Mouse (Mus musculus) embryonic facial prominence, embryonic 12.5 days (tissue): ENCODE results near the gene Gm20821. TPM values are rescaled to one million over a fixed set of nuclear protein-coding genes. Genes with fewer than 3 reads are reported as not detected.
"Not testable (repeated sequence)": the region's sequence is repeated elsewhere in the genome, so short reads cannot be mapped to it uniquely, and the experiment has no call there.

Experiments used
- ATAC-seq: fragments of 200-750 bp; cut with Nextera tagmentation; 2 replicates; pipeline ENCODE4 v1.8.0; 2017; ENCODE audit not compliant: insufficient number of reproducible peaks, insufficient read depth, low FRiP score, low TSS enrichment
- H3K27ac ChIP-seq: fragments of 300-500 bp; sonication (generic); 2 replicates; pipeline ENCODE4 v1.5.1; 2016; ENCODE audit warnings: mild to moderate bottlenecking
- H3K27me3 ChIP-seq: fragments of 300-500 bp; sonication (generic); 2 replicates; pipeline ENCODE4 v1.6.1; 2016; ENCODE audit warnings: mild to moderate bottlenecking, moderate library complexity
- H3K36me3 ChIP-seq: fragments of 300-500 bp; sonication (generic); 2 replicates; pipeline ENCODE4 v1.6.1; 2016; ENCODE audit warnings: mild to moderate bottlenecking
- H3K4me1 ChIP-seq: fragments of 300-500 bp; sonication (generic); 2 replicates; pipeline ENCODE4 v1.6.1; 2016
- H3K4me2 ChIP-seq: fragments of 300-500 bp; sonication (generic); replicated peaks from 2 replicates; pipeline ENCODE4 v1.6.1; 2016; ENCODE audit warnings: mild to moderate bottlenecking, moderate library complexity
- H3K4me3 ChIP-seq: fragments of 300-500 bp; sonication (generic); 2 replicates; pipeline ENCODE4 v1.5.1; 2016; ENCODE audit warnings: mild to moderate bottlenecking
- H3K9ac ChIP-seq: fragments of 300-500 bp; sonication (generic); 2 replicates; pipeline ENCODE4 v1.6.1; 2016; ENCODE audit warnings: mild to moderate bottlenecking, moderate library complexity
- H3K9me3 ChIP-seq: fragments of 300-500 bp; sonication (generic); 2 replicates; pipeline ENCODE4 v1.6.1; 2016; ENCODE audit warnings: mild to moderate bottlenecking, moderate library complexity
- WGBS: fragments of 180-500 bp; shearing (Covaris S2); methylation state at CpG from one replicate; pipeline ENCODE4 v1.1.7; 2016; 5-methylcytosine and 5-hydroxymethylcytosine counted together
- polyA plus RNA-seq: library from polyadenylated mRNA; unstranded; fragments of >200 nt; fragmentation: Nextera tagmentation; extraction: Ambion mirVana; gene quantifications from 2 replicates; pipeline ENCODE4 v1.2.1, GENCODE M21; 2016

The Gm20821 gene
- polyA plus RNA-seq, result not detected in 2 replicates

GRCm38 (mm10) chrY:9781504-9781903 is at the start of gene Gm20821:
Gene Gm20821, plus strand, starts transcription at chrY:9781804.
- not testable (repeated sequence) for ATAC-seq, H3K4me1 ChIP-seq, H3K9ac ChIP-seq, H3K27me3 ChIP-seq, H3K9me3 ChIP-seq, H3K4me2 ChIP-seq, H3K36me3 ChIP-seq, H3K4me3 ChIP-seq, H3K27ac ChIP-seq
- WGBS, result 59% methylated on average over 2 of the region's 2 CpGs
